Mouse (Mus musculus): ENCODE data around the gene Col8a2. TPM values are rescaled to one million over a fixed set of nuclear protein-coding genes. Genes with fewer than 3 reads are reported as not detected.
A peak's percentile ranks its signal among the peaks of the same experiment; 100 is the strongest.

The Col8a2 gene
- polyA plus RNA-seq, 1 experiment from 2014 or later: 1.1 TPM

DNA sequence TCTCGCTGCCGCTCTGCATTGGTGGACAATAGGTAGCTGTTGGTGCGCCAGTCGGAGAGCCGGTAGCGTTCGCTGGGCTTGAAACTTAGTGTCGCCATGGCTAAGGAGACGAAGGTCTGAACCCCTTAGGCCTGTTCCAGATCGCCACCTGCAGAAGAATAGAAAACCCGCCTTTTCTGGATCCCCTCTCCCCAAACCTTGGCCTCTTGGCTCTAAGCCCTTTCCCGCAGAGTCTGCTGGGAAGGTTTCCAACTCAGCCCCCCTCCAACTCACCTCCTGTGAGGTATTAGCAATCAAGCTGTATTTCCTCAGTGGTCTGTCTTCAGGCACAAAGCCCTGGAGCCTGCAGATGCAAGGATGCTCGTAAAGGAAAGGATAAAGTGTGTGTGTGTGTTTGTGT is 38.3 kb downstream of the Col8a2 start:
- Histone ChIP-seq H3K4me2 (ENCODE audit: low read length) (peak overlapping the region; percentile 11), H3K9ac (replicated peaks; ENCODE audit: low read length) (no peak overlapping the region), H3K4me1 (ENCODE audit: control insufficient read depth, insufficient read depth, low read length) (peaks cover 12% of the 10 kb centered on the region), H3K27me3 (ENCODE audit: control insufficient read depth, insufficient read depth, low read length) (peaks cover 7% of the 10 kb centered on the region; the same call in 1 of the 2 replicates), H3K36me3 (ENCODE audit: control insufficient read depth, insufficient read depth, low read length) (no peaks in the 10 kb centered on the region), H3K27ac (replicated peaks; ENCODE audit: low read depth, low read length) (no peak overlapping the region), H3K4me3 (replicated peaks; ENCODE audit: low read depth, low read length) (no peak overlapping the region), H3K9me3 (ENCODE audit: control insufficient read depth, low read length) (no peaks in the 10 kb centered on the region)
- WGBS: 20% methylated on average over 13 of the region's 13 CpGs
- no peak for ATAC-seq (ENCODE audit: low FRiP score, low TSS enrichment)
- DNase-seq: peak; percentile 43

DNA sequence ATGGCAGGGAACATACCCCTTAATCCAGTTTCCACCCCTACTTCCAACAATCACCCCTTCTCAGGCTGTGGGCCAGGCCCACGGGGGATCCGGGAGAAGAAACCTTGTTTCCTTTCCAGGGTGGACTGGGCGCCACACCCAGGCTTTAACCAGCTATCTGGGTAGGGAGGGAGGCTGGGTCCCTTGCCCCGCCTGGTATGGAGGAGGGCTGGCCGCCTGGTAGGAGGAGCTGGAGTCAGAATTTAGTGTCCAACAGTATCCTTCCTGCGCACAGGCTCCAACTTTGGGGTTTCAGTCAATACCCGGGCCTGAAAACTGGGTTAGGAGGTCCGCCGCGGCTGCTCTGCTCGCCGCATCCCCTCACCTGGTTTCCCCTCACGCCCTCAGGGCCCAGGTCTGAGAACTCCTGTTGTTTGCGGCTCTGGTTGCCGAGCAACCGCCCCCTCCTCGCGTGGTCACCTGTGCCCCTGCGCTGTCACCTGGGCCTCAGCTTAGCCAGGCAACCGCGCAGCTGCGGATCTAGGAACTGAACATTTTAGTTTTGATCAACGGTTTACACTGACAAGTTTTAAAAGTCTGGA is 38.8 kb downstream of the Col8a2 start, which contains the start of gene Tekt2:
TSS of gene Tekt2 (minus strand) at position 408 of the 581 bp plus-strand sequence.
- Histone ChIP-seq H3K9me3 (ENCODE audit: control insufficient read depth, low read length) (no peaks in the 10 kb centered on the region), H3K4me2 (ENCODE audit: low read length) (peak within 1 kb of the TSS; percentile 11), H3K4me1 (ENCODE audit: control insufficient read depth, insufficient read depth, low read length) (peaks cover 10% of the 10 kb centered on the region), H3K36me3 (ENCODE audit: control insufficient read depth, insufficient read depth, low read length) (no peaks in the 10 kb centered on the region), H3K4me3 (replicated peaks; ENCODE audit: low read depth, low read length) (no peak within 1 kb of the TSS), H3K9ac (replicated peaks; ENCODE audit: low read length) (no peak within 1 kb of the TSS; the same call in 1 of the 2 replicates), H3K27ac (replicated peaks; ENCODE audit: low read depth, low read length) (no peak within 1 kb of the TSS), H3K27me3 (ENCODE audit: control insufficient read depth, insufficient read depth, low read length) (peaks cover 7% of the 10 kb centered on the region; the same call in 1 of the 2 replicates)
- WGBS: 10% methylated on average over 23 of the region's 23 CpGs
- ATAC-seq (ENCODE audit: low FRiP score, low TSS enrichment) (no peak), DNase-seq (peak; percentile 39)

DNA sequence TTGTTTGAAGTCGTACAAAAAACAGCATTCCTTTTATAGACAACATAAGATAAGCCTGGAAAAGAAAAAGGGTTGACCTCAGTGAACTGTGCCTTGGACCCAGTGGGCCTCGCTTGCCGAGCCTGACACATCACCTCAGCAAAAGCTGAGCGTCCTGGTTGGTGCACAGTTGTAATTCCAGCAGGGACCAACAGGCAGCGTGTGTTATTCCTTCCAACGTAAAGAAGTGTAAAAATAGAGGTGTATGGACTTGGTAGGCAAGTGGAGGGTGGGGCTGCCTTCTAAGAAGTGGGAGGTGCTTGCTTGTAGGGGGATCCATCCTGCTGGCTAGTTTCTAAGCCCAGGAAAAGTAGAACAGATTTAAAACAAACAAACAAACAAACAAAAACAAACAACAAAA is 39.4 kb downstream of the Col8a2 start:
- H3K36me3 ChIP-seq (ENCODE audit: control insufficient read depth, insufficient read depth, low read length): no peaks in the 10 kb centered on the region
- peaks cover 7% of the 10 kb centered on the region; the same call in 1 of the 2 replicates for H3K27me3 ChIP-seq (ENCODE audit: control insufficient read depth, insufficient read depth, low read length)
- H3K9ac ChIP-seq (replicated peaks; ENCODE audit: low read length): no peak overlapping the region
- H3K4me2 ChIP-seq (ENCODE audit: low read length): no peak overlapping the region
- H3K27ac ChIP-seq (replicated peaks; ENCODE audit: low read depth, low read length): no peak overlapping the region
- H3K4me3 ChIP-seq (replicated peaks; ENCODE audit: low read depth, low read length): no peak overlapping the region
- 27% methylated on average over 6 of the region's 6 CpGs for WGBS
- no peak for ATAC-seq (ENCODE audit: low FRiP score, low TSS enrichment)
- no peak for DNase-seq
- H3K9me3 ChIP-seq (ENCODE audit: control insufficient read depth, low read length): no peaks in the 10 kb centered on the region
- H3K4me1 ChIP-seq (ENCODE audit: control insufficient read depth, insufficient read depth, low read length): 0 out of 2 replicates have a peak, but pooled peaks cover 4% of the 10 kb centered on the region

DNA sequence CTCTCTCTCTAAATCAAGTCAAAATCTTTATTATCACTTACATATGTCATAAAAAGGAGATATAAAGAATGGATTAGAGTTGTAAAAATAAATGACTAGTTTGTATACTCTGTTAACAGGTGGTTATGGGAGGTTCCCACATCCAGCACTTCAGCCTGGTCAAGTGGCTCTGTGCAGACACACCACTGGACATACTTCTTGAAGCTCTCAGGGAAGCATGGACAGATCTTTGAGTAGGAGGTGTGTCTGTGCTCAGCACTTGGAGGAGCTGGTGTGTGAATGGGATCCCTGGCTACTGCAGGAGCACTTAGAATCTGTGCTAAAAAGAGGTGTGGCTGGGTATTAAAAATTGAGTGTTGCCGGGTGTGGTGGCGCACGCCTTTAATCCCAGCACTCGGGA is 43.7 kb downstream of the Col8a2 start:
- Histone ChIP-seq H3K4me3 (replicated peaks; ENCODE audit: low read depth, low read length) (no peak overlapping the region), H3K27ac (replicated peaks; ENCODE audit: low read depth, low read length) (no peak overlapping the region), H3K27me3 (ENCODE audit: control insufficient read depth, insufficient read depth, low read length) (no peaks in the 10 kb centered on the region), H3K9ac (replicated peaks; ENCODE audit: low read length) (no peak overlapping the region), H3K4me2 (ENCODE audit: low read length) (no peak overlapping the region), H3K9me3 (ENCODE audit: control insufficient read depth, low read length) (no peaks in the 10 kb centered on the region), H3K36me3 (ENCODE audit: control insufficient read depth, insufficient read depth, low read length) (0 out of 2 replicates have a peak, but pooled peaks cover 6% of the 10 kb centered on the region), H3K4me1 (ENCODE audit: control insufficient read depth, insufficient read depth, low read length) (0 out of 2 replicates have a peak, but pooled peaks cover 3% of the 10 kb centered on the region)
- ATAC-seq (ENCODE audit: low FRiP score, low TSS enrichment): no peak
- no peak for DNase-seq
- WGBS: 96% methylated on average over 4 of the region's 4 CpGs

DNA sequence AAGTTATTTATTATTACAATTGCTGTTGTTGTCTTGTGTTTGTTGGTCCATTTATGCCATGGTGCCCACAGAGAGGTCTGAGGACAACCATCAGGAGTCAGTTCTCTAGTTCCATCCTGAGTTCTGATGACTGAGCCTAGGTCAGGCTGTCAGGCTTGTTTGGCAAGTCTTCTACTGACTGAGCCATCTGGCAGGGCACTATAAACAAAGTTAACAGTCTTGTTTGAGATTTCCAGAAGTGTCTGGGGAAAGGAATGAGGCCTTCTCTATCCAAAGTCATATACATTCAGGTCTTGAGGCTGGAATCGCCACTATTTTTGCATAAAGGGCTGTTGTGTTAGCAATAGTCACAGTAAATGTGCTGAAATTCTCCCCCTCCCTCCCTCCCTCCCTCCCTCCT is 45.2 kb downstream of the Col8a2 start:
- no peak overlapping the region for H3K4me3 ChIP-seq (replicated peaks; ENCODE audit: low read depth, low read length)
- no peaks in the 10 kb centered on the region for H3K9me3 ChIP-seq (ENCODE audit: control insufficient read depth, low read length)
- H3K36me3 ChIP-seq (ENCODE audit: control insufficient read depth, insufficient read depth, low read length): 0 out of 2 replicates have a peak, but pooled peaks cover 7% of the 10 kb centered on the region
- WGBS: 85% methylated on average over 1 of the region's 1 CpGs
- ATAC-seq (ENCODE audit: low FRiP score, low TSS enrichment): no peak
- no peak for DNase-seq
- no peak overlapping the region for H3K27ac ChIP-seq (replicated peaks; ENCODE audit: low read depth, low read length)
- H3K4me1 ChIP-seq (ENCODE audit: control insufficient read depth, insufficient read depth, low read length): no peaks in the 10 kb centered on the region
- H3K9ac ChIP-seq (replicated peaks; ENCODE audit: low read length): no peak overlapping the region
- no peaks in the 10 kb centered on the region for H3K27me3 ChIP-seq (ENCODE audit: control insufficient read depth, insufficient read depth, low read length)
- no peak overlapping the region for H3K4me2 ChIP-seq (ENCODE audit: low read length)

DNA sequence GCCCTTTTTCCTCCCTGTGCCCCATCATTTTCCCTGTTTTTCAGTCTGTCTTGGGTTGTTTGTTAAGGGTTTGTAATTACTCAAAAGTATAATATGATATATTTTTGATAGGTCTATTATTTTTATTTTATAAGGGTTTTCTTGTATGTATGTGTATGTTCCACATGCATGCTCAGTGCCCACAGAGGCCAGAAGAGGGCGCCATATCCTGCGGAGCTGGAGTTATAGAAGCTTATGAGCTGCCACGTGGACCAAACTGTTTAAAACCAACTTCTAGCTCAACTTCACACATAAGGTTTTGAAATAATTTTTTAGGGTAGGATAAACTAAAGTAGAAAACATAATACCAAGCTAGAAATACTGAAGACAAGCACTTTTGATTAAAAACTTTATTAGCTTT is 45.8 kb downstream of the Col8a2 start:
- 48% methylated on average over 3 of the region's 3 CpGs for WGBS
- ATAC-seq (ENCODE audit: low FRiP score, low TSS enrichment) (no peak), DNase-seq (no peak)
- Histone ChIP-seq H3K9ac (replicated peaks; ENCODE audit: low read length) (no peak overlapping the region), H3K9me3 (ENCODE audit: control insufficient read depth, low read length) (no peaks in the 10 kb centered on the region), H3K4me1 (ENCODE audit: control insufficient read depth, insufficient read depth, low read length) (no peaks in the 10 kb centered on the region), H3K27me3 (ENCODE audit: control insufficient read depth, insufficient read depth, low read length) (no peaks in the 10 kb centered on the region), H3K36me3 (ENCODE audit: control insufficient read depth, insufficient read depth, low read length) (0 out of 2 replicates have a peak, but pooled peaks cover 9% of the 10 kb centered on the region), H3K4me3 (replicated peaks; ENCODE audit: low read depth, low read length) (no peak overlapping the region), H3K27ac (replicated peaks; ENCODE audit: low read depth, low read length) (no peak overlapping the region), H3K4me2 (ENCODE audit: low read length) (no peak overlapping the region)

DNA sequence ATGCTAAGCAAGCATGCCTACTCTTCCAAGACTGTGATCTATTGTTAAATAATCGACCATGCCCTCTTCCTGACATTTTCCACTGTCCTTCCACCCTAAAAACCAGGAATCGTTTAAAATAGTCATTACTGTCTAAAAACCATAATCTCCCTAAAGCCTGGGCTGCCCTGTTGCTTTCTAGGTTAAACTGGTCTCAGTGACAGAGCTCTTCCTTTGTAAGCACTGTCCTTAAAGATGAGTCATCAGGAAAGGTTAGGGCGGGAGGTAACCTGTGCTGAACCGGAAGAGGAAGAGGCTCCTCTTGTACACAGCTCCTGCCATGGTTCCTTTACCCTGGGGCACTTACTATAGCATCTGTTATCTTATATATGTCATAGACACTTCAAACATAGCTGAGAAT is 52.9 kb downstream of the Col8a2 start:
- H3K4me1 ChIP-seq (ENCODE audit: control insufficient read depth, insufficient read depth, low read length): no peaks in the 10 kb centered on the region
- H3K36me3 ChIP-seq (ENCODE audit: control insufficient read depth, insufficient read depth, low read length): peaks cover 19% of the 10 kb centered on the region
- no peak overlapping the region for H3K4me3 ChIP-seq (replicated peaks; ENCODE audit: low read depth, low read length)
- H3K27ac ChIP-seq (replicated peaks; ENCODE audit: low read depth, low read length): no peak overlapping the region
- H3K9ac ChIP-seq (replicated peaks; ENCODE audit: low read length): no peak overlapping the region
- ATAC-seq (ENCODE audit: low FRiP score, low TSS enrichment) (no peak), DNase-seq (no peak)
- H3K4me2 ChIP-seq (ENCODE audit: low read length): no peak overlapping the region
- no peaks in the 10 kb centered on the region for H3K27me3 ChIP-seq (ENCODE audit: control insufficient read depth, insufficient read depth, low read length)
- 43% methylated on average over 4 of the region's 4 CpGs for WGBS
- H3K9me3 ChIP-seq (ENCODE audit: control insufficient read depth, low read length): no peaks in the 10 kb centered on the region

DNA sequence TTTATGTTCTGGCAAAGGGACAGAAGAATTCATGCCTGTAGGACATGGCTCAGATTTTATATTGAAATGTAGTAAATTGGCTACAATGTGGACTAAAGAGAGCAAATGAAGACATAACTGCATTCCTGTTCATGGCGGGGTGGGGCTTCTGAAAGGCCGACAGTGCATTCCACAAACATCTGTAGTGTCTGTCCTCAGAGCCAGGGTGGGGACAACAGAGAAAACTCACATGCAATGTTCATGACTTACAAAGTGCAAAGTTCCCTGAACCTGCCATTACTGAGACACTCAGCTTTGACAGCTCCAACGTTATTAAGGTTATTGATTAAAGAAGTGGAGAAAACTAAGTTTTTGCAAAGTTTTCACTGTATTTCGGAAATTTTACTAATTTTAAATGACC is 56.9 kb downstream of the Col8a2 start:
- H3K27ac ChIP-seq (replicated peaks; ENCODE audit: low read depth, low read length): no peak overlapping the region
- no peaks in the 10 kb centered on the region for H3K4me1 ChIP-seq (ENCODE audit: control insufficient read depth, insufficient read depth, low read length)
- WGBS: 80% methylated on average over 4 of the region's 4 CpGs
- no peaks in the 10 kb centered on the region for H3K27me3 ChIP-seq (ENCODE audit: control insufficient read depth, insufficient read depth, low read length)
- H3K4me2 ChIP-seq (ENCODE audit: low read length): no peak overlapping the region
- H3K4me3 ChIP-seq (replicated peaks; ENCODE audit: low read depth, low read length): no peak overlapping the region
- DNase-seq (no peak), ATAC-seq (ENCODE audit: low FRiP score, low TSS enrichment) (no peak)
- H3K9ac ChIP-seq (replicated peaks; ENCODE audit: low read length): no peak overlapping the region
- H3K36me3 ChIP-seq (ENCODE audit: control insufficient read depth, insufficient read depth, low read length): peaks cover 36% of the 10 kb centered on the region
- no peaks in the 10 kb centered on the region for H3K9me3 ChIP-seq (ENCODE audit: control insufficient read depth, low read length)

DNA sequence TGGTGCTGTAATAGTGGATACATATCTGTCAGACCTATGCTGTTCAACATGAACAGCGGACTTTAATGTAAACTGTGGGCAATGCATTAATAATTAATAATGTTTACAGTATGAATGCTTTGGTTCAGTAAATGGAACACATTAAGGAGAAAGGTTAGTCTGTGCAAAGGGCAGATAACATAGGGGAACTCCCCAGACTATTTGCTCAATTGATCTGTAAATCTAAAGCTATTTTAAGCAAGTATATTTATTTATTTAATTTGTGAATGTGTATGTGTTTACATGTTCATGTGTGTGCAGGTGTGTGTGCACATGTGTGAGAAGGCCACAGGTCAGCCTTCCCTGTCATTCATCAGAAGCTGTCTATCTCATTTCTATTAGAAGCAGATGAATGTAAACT is 73.5 kb downstream of the Col8a2 start:
- H3K27me3 ChIP-seq (ENCODE audit: control insufficient read depth, insufficient read depth, low read length): no peaks in the 10 kb centered on the region
- peaks cover 48% of the 10 kb centered on the region for H3K36me3 ChIP-seq (ENCODE audit: control insufficient read depth, insufficient read depth, low read length)
- no peak overlapping the region for H3K4me2 ChIP-seq (ENCODE audit: low read length)
- H3K9me3 ChIP-seq (ENCODE audit: control insufficient read depth, low read length): no peaks in the 10 kb centered on the region
- WGBS: 93% methylated on average over 1 of the region's 1 CpGs
- H3K27ac ChIP-seq (replicated peaks; ENCODE audit: low read depth, low read length): no peak overlapping the region
- H3K9ac ChIP-seq (replicated peaks; ENCODE audit: low read length): no peak overlapping the region
- no peaks in the 10 kb centered on the region for H3K4me1 ChIP-seq (ENCODE audit: control insufficient read depth, insufficient read depth, low read length)
- ATAC-seq (ENCODE audit: low FRiP score, low TSS enrichment) (no peak), DNase-seq (no peak)
- H3K4me3 ChIP-seq (replicated peaks; ENCODE audit: low read depth, low read length): no peak overlapping the region
